Mouse (Mus musculus): ENCODE measurements around the gene Enpp6. TPM values are rescaled to one million over a fixed set of nuclear protein-coding genes. Genes with fewer than 3 reads are reported as not detected.

The Enpp6 gene
- total RNA-seq (2021) = 1 to 10 TPM; 6.7 to 9.9 TPM

GRCm38 (mm10) chr8:46986386-46987140 lies at the start of gene Enpp6:
Enpp6 (plus strand) TSS chr8:46986887.
- no peak for DNase-seq

- no peak for DNase-seq
Observed at GRCm38 (mm10) chr8:46938218-46938617, 48.5 kb upstream of the Enpp6 start.

GRCm38 (mm10) chr8:46941295-46941694 lies 45.4 kb upstream of the Enpp6 start:
- DNase-seq = no peak

- no peak for DNase-seq
Observed at GRCm38 (mm10) chr8:46941731-46942650, 44.7 kb upstream of the Enpp6 start.

GRCm38 (mm10) chr8:46942651-46943024 lies 44.0 kb upstream of the Enpp6 start:
- DNase-seq = no peak

GRCm38 (mm10) chr8:46943337-46943736 lies 43.4 kb upstream of the Enpp6 start:
- DNase-seq = no peak

- no peak for DNase-seq
Observed at GRCm38 (mm10) chr8:46946181-46946580, 40.5 kb upstream of the Enpp6 start.

- DNase-seq = no peak
Observed at GRCm38 (mm10) chr8:46948091-46948757, 38.5 kb upstream of the Enpp6 start.

GRCm38 (mm10) chr8:46953472-46953871 lies 33.2 kb upstream of the Enpp6 start:
- DNase-seq = peak; percentile 47 to 58

- DNase-seq = no peak
Observed at GRCm38 (mm10) chr8:46962630-46963427, 23.9 kb upstream of the Enpp6 start.

GRCm38 (mm10) chr8:46963619-46964145 lies 23.0 kb upstream of the Enpp6 start:
- no peak for DNase-seq

- no peak for DNase-seq
Observed at GRCm38 (mm10) chr8:46965812-46966211, 20.9 kb upstream of the Enpp6 start.

GRCm38 (mm10) chr8:46968721-46969120 lies 18.0 kb upstream of the Enpp6 start:
- no peak for DNase-seq

GRCm38 (mm10) chr8:46969386-46969785 lies 17.3 kb upstream of the Enpp6 start:
- no peak for DNase-seq

GRCm38 (mm10) chr8:46977376-46977775 lies 9.3 kb upstream of the Enpp6 start:
- no peak for DNase-seq

- no peak for DNase-seq
Observed at GRCm38 (mm10) chr8:46982166-46982565, 4.5 kb upstream of the Enpp6 start.

GRCm38 (mm10) chr8:46982770-46983169 lies 3.9 kb upstream of the Enpp6 start:
- DNase-seq = no peak

GRCm38 (mm10) chr8:46984647-46985046 lies 2.0 kb upstream of the Enpp6 start:
- no peak for DNase-seq

GRCm38 (mm10) chr8:46988366-46988765 lies 1.7 kb downstream of the Enpp6 start:
- DNase-seq = no peak

GRCm38 (mm10) chr8:46991081-46991480 lies 4.4 kb downstream of the Enpp6 start:
- DNase-seq = no peak

- no peak for DNase-seq
Observed at GRCm38 (mm10) chr8:46992579-46992978, 5.9 kb downstream of the Enpp6 start.

Measured in layer of hippocampus, postnatal 36 days (tissue).